Mouse (Mus musculus) cerebellum, postnatal 10 days (tissue): ENCODE measurements around the gene Olfr815.
"Not testable (repeated sequence)": the region's sequence is repeated elsewhere in the genome, so short reads cannot be mapped to it uniquely, and the experiment has no call there.

Source experiments
- DNase-seq, 2 experiments: peaks; one replicate each; pipeline ENCODE4 v3.0.0; 2021; ENCODE audit warnings: mixed read lengths in 2 of 2

The Olfr815 gene

DNA sequence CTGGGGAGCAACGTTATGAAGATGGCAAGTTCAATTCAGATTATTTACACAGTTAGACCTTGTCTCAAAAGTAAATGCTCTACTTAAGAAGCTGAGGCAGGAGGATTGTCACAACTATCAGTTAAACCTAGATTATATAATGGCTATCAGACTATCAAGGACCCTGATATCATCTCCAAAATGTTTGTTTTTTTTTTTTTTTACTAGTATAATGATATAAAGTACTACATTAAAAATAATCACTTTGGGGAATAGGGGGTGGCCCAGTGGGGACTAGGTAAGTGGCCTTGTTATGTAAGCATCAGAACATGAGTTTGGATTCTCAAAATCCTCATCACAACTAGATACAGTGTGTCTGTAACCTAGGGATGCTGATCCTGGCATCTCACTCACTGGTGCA, at the start of gene Olfr815:
Gene Olfr815, minus strand, starts transcription at position 101 of the 400 bp plus-strand sequence.
- not testable (repeated sequence) for DNase-seq

DNA sequence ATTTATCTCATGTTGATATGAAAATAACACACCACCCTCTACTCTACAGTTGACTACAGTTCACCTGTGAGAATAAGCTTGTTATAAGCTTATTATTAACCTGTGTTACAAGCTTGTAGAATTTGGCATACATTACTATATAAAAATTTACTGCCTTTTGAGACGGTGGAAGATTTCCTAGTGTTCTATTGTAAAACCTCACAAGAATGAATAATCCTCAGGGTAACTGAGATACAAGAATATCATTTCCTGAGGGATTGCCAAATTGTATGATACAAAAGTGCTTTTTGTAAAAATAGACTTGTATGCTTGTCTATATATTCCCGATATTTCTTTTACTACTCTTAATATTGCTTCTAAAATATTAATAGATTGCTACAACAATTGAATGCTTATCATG, 43.3 kb upstream of the Olfr815 start, which contains the start of gene Olfr818:
Gene Olfr818, minus strand, starts transcription at position 101 of the 400 bp plus-strand sequence.
- no peak for DNase-seq

- DNase-seq: no peak
Measured at GRCm38 (mm10) chr10:129915497-129915896, 9.8 kb upstream of the Olfr815 start, which contains the start of gene Olfr816. TSS of gene Olfr816 (minus strand) at chr10:129915597.

- DNase-seq: no peak
Measured at GRCm38 (mm10) chr10:129885934-129886333, 19.7 kb downstream of the Olfr815 start.

GRCm38 (mm10) chr10:129885496-129885895, 20.2 kb downstream of the Olfr815 start:
- DNase-seq: not testable (repeated sequence)

- DNase-seq: not testable (repeated sequence)
Measured at GRCm38 (mm10) chr10:129879751-129880150, 25.9 kb downstream of the Olfr815 start, which contains the start of gene Olfr814. TSS of gene Olfr814 (minus strand) at chr10:129879851.

DNA sequence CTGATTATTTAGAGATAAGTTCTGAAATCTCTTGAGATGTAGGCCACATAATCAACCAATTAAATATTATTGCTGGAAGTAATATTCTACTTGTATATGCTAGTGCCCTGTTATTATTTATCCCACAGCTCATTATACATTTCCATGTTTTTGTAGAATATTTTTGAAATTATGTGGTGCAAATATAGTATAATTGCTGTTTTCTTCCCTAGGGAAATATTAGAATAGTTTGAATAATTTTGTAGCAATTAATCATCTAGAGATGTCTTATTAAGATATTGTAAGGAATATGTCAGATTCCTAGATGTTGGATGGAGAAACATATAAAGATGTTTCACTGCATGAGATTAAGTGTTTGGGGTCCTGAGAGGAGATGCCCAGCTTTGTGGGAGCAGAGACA, 50.6 kb downstream of the Olfr815 start, which contains the start of gene Olfr813:
Gene Olfr813, plus strand, starts transcription at position 301 of the 400 bp plus-strand sequence.
- DNase-seq: no peak
